ENCODE assay signal across 8 mouse cellular contexts in the genomic region with DNA sequence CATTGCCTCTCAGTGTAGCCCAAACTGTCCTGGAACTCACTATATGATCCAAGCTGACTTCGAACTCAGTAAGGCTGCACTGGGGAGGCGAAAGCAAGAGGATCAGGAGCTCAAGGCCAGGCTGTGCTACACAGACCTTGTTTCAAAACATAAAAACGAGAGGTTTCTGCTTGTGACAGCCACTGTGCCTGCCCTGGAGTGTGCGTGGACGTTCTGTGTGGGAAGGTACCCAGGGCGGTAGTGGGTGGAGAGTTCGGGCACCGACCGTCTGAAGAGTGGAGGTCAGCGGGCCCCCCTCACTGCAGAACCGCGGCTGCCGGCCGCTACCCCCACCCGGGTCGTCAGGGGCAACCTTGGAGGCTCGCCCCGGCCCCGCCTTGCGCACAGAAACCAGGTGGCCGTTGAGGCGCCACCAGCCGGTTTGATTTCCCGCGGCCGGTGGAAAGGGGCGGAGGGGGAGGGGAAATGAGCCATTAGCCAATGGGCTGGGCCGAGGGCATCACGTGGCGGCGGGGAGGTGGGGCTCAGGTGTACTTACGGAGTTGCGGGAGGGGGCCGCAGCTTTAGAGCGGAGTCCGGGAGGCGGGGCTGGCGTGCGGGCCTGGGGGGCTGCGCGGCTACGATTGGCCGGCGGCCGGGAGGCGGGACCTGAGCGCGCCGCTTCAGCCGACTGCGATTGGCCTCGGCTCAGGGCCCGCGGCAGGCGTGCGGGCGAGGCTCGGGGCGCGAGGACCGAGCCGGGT. TPM values are rescaled to one million over a fixed set of nuclear protein-coding genes. Genes with fewer than 3 reads are reported as not detected.
A peak's percentile ranks its signal among the peaks of the same experiment; 100 is the strongest.
DNase-seq lines count a peak whose midpoint lies in the region; ATAC-seq and TF ChIP-seq lines count a peak whose summit lies in the region.

A gene (plus strand): TSS at position 660 of the 743 bp plus-strand sequence.

- H3K36me3 ChIP-seq in forebrain, embryonic 10.5 days (replicated peaks): no peaks in the 10 kb centered on the region
- no peaks in the 10 kb centered on the region for H3K36me3 ChIP-seq in heart, embryonic 13.5 days
- H3K36me3 ChIP-seq in kidney, postnatal 0 days (ENCODE audit: insufficient read depth, low read length): no peaks in the 10 kb centered on the region
- no peaks in the 10 kb centered on the region for H3K36me3 ChIP-seq in liver, embryonic 12.5 days
- no peaks in the 10 kb centered on the region for H3K36me3 ChIP-seq in stomach, embryonic 15.5 days

- H3K9me3 ChIP-seq in forebrain, embryonic 10.5 days: no peaks in the 10 kb centered on the region
- H3K9me3 ChIP-seq in heart, embryonic 13.5 days: no peaks in the 10 kb centered on the region
- H3K9me3 ChIP-seq in kidney, postnatal 0 days (replicated peaks; ENCODE audit: low read length): no peaks in the 10 kb centered on the region
- no peaks in the 10 kb centered on the region for H3K9me3 ChIP-seq in liver, embryonic 12.5 days (replicated peaks)
- no peaks in the 10 kb centered on the region for H3K9me3 ChIP-seq in stomach, embryonic 15.5 days

- H3K27ac ChIP-seq in brown adipose tissue, adult 24 weeks (replicated peaks; ENCODE audit: low read depth, low read length): peak within 1 kb of the TSS; percentile 47
- peak within 1 kb of the TSS; percentile 88 for H3K27ac ChIP-seq in forebrain, embryonic 10.5 days
- H3K27ac ChIP-seq in heart, embryonic 13.5 days (replicated peaks): peak within 1 kb of the TSS; percentile 53
- peak within 1 kb of the TSS; percentile 80 for H3K27ac ChIP-seq in kidney, postnatal 0 days
- H3K27ac ChIP-seq in liver, embryonic 12.5 days: no peak within 1 kb of the TSS
- no peak within 1 kb of the TSS; the same call in 1 of the 2 replicates for H3K27ac ChIP-seq in stomach, embryonic 15.5 days

- 2% methylated on average over 55 of the region's 62 CpGs for WGBS in forebrain, embryonic 10.5 days
- WGBS in heart, embryonic 13.5 days: 2% methylated on average over 61 of the region's 62 CpGs
- WGBS in kidney, postnatal 0 days: 3% methylated on average over 55 of the region's 62 CpGs
- 1% methylated on average over 62 of the region's 62 CpGs for WGBS in liver, embryonic 12.5 days (ENCODE audit: insufficient replicate concordance)
- 2% methylated on average over 44 of the region's 62 CpGs for WGBS in stomach, embryonic 15.5 days

- peak; percentile 53 to 59 for DNase-seq in CD8-positive naive resting alpha-beta T cell, adult 2 months (ENCODE audit: low read depth in 2 of 2, low spot score in 2 of 2)
- DNase-seq in forebrain, embryonic 10.5 days (ENCODE audit: extremely low spot score, low spot score): peak; percentile 93
- DNase-seq in kidney, postnatal 0 days (ENCODE audit: low spot score): peak; percentile 89
- peak; percentile 69 to 84 for DNase-seq in natural killer cell, adult 2 months (ENCODE audit: low spot score in 2 of 2)

- peaks cover 12% of the 10 kb centered on the region for H3K4me1 ChIP-seq in brown adipose tissue, adult 24 weeks (ENCODE audit: control insufficient read depth, insufficient read depth, insufficient read length, low read length)
- peaks cover 53% of the 10 kb centered on the region for H3K4me1 ChIP-seq in forebrain, embryonic 10.5 days
- H3K4me1 ChIP-seq in heart, embryonic 13.5 days: peaks cover 37% of the 10 kb centered on the region
- peaks cover 24% of the 10 kb centered on the region for H3K4me1 ChIP-seq in kidney, postnatal 0 days (replicated peaks; ENCODE audit: insufficient read depth, low read length)
- H3K4me1 ChIP-seq in liver, embryonic 12.5 days: peaks cover 38% of the 10 kb centered on the region
- peaks cover 39% of the 10 kb centered on the region for H3K4me1 ChIP-seq in stomach, embryonic 15.5 days

- peak within 1 kb of the TSS; percentile 83 for H3K9ac ChIP-seq in heart, embryonic 13.5 days
- H3K9ac ChIP-seq in kidney, postnatal 0 days (ENCODE audit: low read depth, low read length): peak within 1 kb of the TSS; percentile 68
- peak within 1 kb of the TSS; percentile 61 for H3K9ac ChIP-seq in liver, embryonic 12.5 days
- peak within 1 kb of the TSS; percentile 27; the same call in 1 of the 2 replicates for H3K9ac ChIP-seq in stomach, embryonic 15.5 days

- peaks cover 64% of the 10 kb centered on the region for H3K27me3 ChIP-seq in forebrain, embryonic 10.5 days (ENCODE audit: poor library complexity, severe bottlenecking)
- H3K27me3 ChIP-seq in heart, embryonic 13.5 days (replicated peaks): peaks cover 53% of the 10 kb centered on the region
- H3K27me3 ChIP-seq in kidney, postnatal 0 days (ENCODE audit: insufficient read depth, low read length): no peaks in the 10 kb centered on the region; the same call in 1 of the 2 replicates
- peaks cover 61% of the 10 kb centered on the region for H3K27me3 ChIP-seq in liver, embryonic 12.5 days (replicated peaks)
- H3K27me3 ChIP-seq in stomach, embryonic 15.5 days (replicated peaks): peaks cover 9% of the 10 kb centered on the region; the same call in 1 of the 2 replicates

- TF ChIP-seq CTCF in kidney, postnatal 0 days (IDR thresholded peaks at IDR 0.05; ENCODE audit: low read depth): peak; percentile 26; the same call in 1 of the 2 replicates

- ATAC-seq in heart, embryonic 13.5 days (ENCODE audit: extremely low read depth, insufficient number of reproducible peaks, low FRiP score, low TSS enrichment): peak; percentile 91
- ATAC-seq in kidney, postnatal 0 days (replicated peaks; ENCODE audit: low FRiP score, low read depth): peak; percentile 84
- ATAC-seq in liver, embryonic 12.5 days: peak; percentile 79
- ATAC-seq in stomach, embryonic 15.5 days (ENCODE audit: insufficient read depth, low FRiP score, low read depth): peak; percentile 84

- H3K4me2 ChIP-seq in heart, embryonic 13.5 days: peak within 1 kb of the TSS; percentile 93
- H3K4me2 ChIP-seq in kidney, postnatal 0 days (ENCODE audit: low read length): peak within 1 kb of the TSS; percentile 99
- H3K4me2 ChIP-seq in liver, embryonic 12.5 days: peak within 1 kb of the TSS; percentile 91
- peak within 1 kb of the TSS; percentile 98 for H3K4me2 ChIP-seq in stomach, embryonic 15.5 days

- peak within 1 kb of the TSS; percentile 46 for H3K4me3 ChIP-seq in brown adipose tissue, adult 24 weeks (ENCODE audit: insufficient read depth, low read depth, low read length)
- H3K4me3 ChIP-seq in forebrain, embryonic 10.5 days: peak within 1 kb of the TSS; percentile 74
- peak within 1 kb of the TSS; percentile 64 for H3K4me3 ChIP-seq in heart, embryonic 13.5 days
- H3K4me3 ChIP-seq in kidney, postnatal 0 days (replicated peaks; ENCODE audit: low read depth, low read length): peak within 1 kb of the TSS; percentile 47
- peak within 1 kb of the TSS; percentile 56 for H3K4me3 ChIP-seq in liver, embryonic 12.5 days
- peak within 1 kb of the TSS; percentile 49 for H3K4me3 ChIP-seq in stomach, embryonic 15.5 days (replicated peaks)

RNA-seq across cellular contexts. Expression of the gene that starts here (rescaled TPM):
- 37.9 and 76.4 TPM in 2 replicates for polyA plus RNA-seq in brown adipose tissue, adult 24 weeks (2012; ENCODE audit: insufficient read depth, insufficient read length, missing spikeins)
- polyA plus RNA-seq in forebrain, embryonic 10.5 days (2016; fragmentation: Nextera tagmentation; extraction: Ambion mirVana): 5.7 and 6.4 TPM in 2 replicates
- polyA plus RNA-seq in heart, embryonic 13.5 days (2015; fragmentation: Nextera tagmentation; extraction: Ambion mirVana): 3.1 TPM in 2 replicates
- polyA plus RNA-seq in kidney, postnatal 0 days (2015; fragmentation: Nextera tagmentation; extraction: Ambion mirVana): 6.8 and 7.5 TPM in 2 replicates
- 0.20 and 0.25 TPM in 2 replicates for polyA plus RNA-seq in liver, embryonic 12.5 days (2016; fragmentation: Nextera tagmentation; extraction: Ambion mirVana)
- 2.9 and 3.3 TPM in 2 replicates for polyA plus RNA-seq in stomach, embryonic 15.5 days (2015; fragmentation: Nextera tagmentation; extraction: Ambion mirVana)

Comparison
In these comparisons a context has a peak if more than half of its experiments do, and no peak if none do; other contexts are left out.
1. Peak in ATAC-seq, H3K4me3 ChIP-seq, H3K9ac ChIP-seq and H3K4me2 ChIP-seq in liver, embryonic 12.5 days; RNA of the gene not detected or under 1 TPM.
2. H3K27ac ChIP-seq: peak in brown adipose tissue, adult 24 weeks (single experiment), forebrain, embryonic 10.5 days (single experiment), heart, embryonic 13.5 days (single experiment) and kidney, postnatal 0 days (single experiment); none in liver, embryonic 12.5 days (single experiment) and stomach, embryonic 15.5 days (single experiment).
3. H3K9ac ChIP-seq: peak in every context shown above with its lines; median percentile 83 in heart, embryonic 13.5 days; 68 in kidney, postnatal 0 days; 61 in liver, embryonic 12.5 days; 27 in stomach, embryonic 15.5 days.
4. Peak in every context shown above with its lines, with median percentiles within 50 percentile points of each other: DNase-seq, H3K4me3 ChIP-seq, ATAC-seq and H3K4me2 ChIP-seq.